Mouse (Mus musculus) kidney, postnatal 0 days (tissue): ENCODE measurements around the gene Postn. TPM values are rescaled to one million over a fixed set of nuclear protein-coding genes. Genes with fewer than 3 reads are reported as not detected.
A peak's percentile ranks its signal among the peaks of the same experiment; 100 is the strongest.

Experiments
- ATAC-seq: fragments of 200-750 bp; cut with Nextera tagmentation; replicated peaks from 2 replicates; pipeline ENCODE4 v1.8.0; 2017; ENCODE audit warnings: low read depth, moderate number of reproducible peaks, moderate TSS enrichment, moderate library complexity; ENCODE audit not compliant: low FRiP score
- DNase-seq: peaks from one replicate; pipeline ENCODE4 v3.0.0-alpha.2; 2016; ENCODE audit warnings: low spot score
- H3K27ac ChIP-seq: fragments of 300-500 bp; sonication (generic); 2 replicates; pipeline ENCODE4 v1.5.1; 2014; ENCODE audit warnings: mild to moderate bottlenecking
- H3K27me3 ChIP-seq: fragments of 300-500 bp; sonication (generic); 2 replicates; pipeline ENCODE4 v1.6.1; 2014; ENCODE audit warnings: low read length, mixed read lengths; ENCODE audit not compliant: insufficient read depth
- H3K36me3 ChIP-seq: fragments of 300-500 bp; sonication (generic); 2 replicates; pipeline ENCODE4 v1.6.1; 2014; ENCODE audit warnings: low read length, mixed read lengths; ENCODE audit not compliant: insufficient read depth
- H3K4me1 ChIP-seq: fragments of 300-500 bp; sonication (generic); replicated peaks from 2 replicates; pipeline ENCODE4 v1.6.1; 2014; ENCODE audit warnings: antibody characterized with exemption, low read length, mixed read lengths; ENCODE audit not compliant: insufficient read depth
- H3K4me2 ChIP-seq: fragments of 300-500 bp; sonication (generic); 2 replicates; pipeline ENCODE4 v1.6.1; 2014; ENCODE audit warnings: mild to moderate bottlenecking, low read length, moderate library complexity, mixed read lengths
- H3K4me3 ChIP-seq: fragments of 300-500 bp; sonication (generic); replicated peaks from 2 replicates; pipeline ENCODE4 v1.5.1; 2014; ENCODE audit warnings: low read depth, low read length
- H3K9ac ChIP-seq: fragments of 300-500 bp; sonication (generic); 2 replicates; pipeline ENCODE4 v1.6.1; 2014; ENCODE audit warnings: low read depth, low read length
- H3K9me3 ChIP-seq: fragments of 300-500 bp; sonication (generic); replicated peaks from 2 replicates; pipeline ENCODE4 v1.6.1; 2016; ENCODE audit warnings: low read length, inconsistent platforms, mixed read lengths
- CTCF ChIP-seq: IDR thresholded peaks from 2 replicates; pipeline ENCODE4 v1.5.1; 2016; ENCODE audit warnings: antibody characterized with exemption, low read depth, mild to moderate bottlenecking, moderate library complexity
- WGBS: fragments of 180-500 bp; shearing (Covaris S2); extraction: QIAGEN DNeasy Blood & Tissue Kit; methylation state at CpG from one replicate; pipeline ENCODE4 v1.1.7; 2014; 5-methylcytosine and 5-hydroxymethylcytosine counted together
- polyA plus RNA-seq: library from polyadenylated mRNA; unstranded; fragments of >200 nt; fragmentation: Nextera tagmentation; extraction: Ambion mirVana; gene quantifications from 2 replicates; pipeline ENCODE4 v1.2.1, GENCODE M21; 2015

The Postn gene
- polyA plus RNA-seq, 1 experiment from 2014 or later = 86.4 TPM

DNA sequence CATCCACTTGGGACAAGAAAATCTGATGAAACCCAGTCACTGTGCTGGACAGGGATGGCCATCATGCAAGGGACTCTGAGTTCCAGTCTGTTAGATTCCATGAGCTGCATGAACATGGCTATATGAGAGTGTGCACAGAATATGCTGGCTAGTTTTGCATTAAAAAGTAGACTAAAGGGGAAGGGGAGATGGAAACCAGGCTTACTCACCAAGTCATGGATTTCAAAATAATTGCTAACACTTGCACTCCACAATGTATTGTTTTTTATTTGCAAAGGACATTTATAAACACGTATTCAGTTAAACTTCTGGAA, 52.6 kb downstream of the Postn start:
- Histone ChIP-seq H3K9me3 (no peaks in the 10 kb centered on the region), H3K27ac (no peak overlapping the region), H3K4me2 (no peak overlapping the region), H3K27me3 (no peaks in the 10 kb centered on the region), H3K4me3 (no peak overlapping the region), H3K36me3 (no peaks in the 10 kb centered on the region), H3K9ac (no peak overlapping the region), H3K4me1 (no peaks in the 10 kb centered on the region)
- no peak for ATAC-seq
- TF ChIP-seq CTCF = no peak
- DNase-seq = no peak
- WGBS = 67% methylated on average over 1 of the region's 1 CpGs

DNA sequence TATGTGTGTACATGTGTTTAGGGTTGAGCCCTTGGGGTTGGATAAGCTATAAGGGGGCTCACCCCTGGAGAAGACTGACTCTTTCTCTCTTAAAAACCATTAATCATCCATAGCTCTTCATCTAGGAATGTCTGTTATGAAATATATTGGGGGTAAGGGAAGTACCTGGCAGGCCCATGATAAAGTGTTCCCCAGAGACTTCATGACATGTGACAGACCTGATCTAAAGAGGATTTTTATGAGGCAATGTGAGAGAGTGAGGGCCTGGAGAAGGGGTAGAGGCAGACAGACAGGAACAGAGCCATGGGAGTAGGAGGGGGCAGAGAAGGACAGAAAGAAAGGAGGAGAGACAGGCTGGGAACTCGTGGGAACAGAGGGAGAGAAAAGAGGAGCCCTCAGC, 53.5 kb downstream of the Postn start:
- ATAC-seq = no peak
- 52% methylated on average over 1 of the region's 1 CpGs for WGBS
- H3K9ac ChIP-seq = no peak overlapping the region

DNA sequence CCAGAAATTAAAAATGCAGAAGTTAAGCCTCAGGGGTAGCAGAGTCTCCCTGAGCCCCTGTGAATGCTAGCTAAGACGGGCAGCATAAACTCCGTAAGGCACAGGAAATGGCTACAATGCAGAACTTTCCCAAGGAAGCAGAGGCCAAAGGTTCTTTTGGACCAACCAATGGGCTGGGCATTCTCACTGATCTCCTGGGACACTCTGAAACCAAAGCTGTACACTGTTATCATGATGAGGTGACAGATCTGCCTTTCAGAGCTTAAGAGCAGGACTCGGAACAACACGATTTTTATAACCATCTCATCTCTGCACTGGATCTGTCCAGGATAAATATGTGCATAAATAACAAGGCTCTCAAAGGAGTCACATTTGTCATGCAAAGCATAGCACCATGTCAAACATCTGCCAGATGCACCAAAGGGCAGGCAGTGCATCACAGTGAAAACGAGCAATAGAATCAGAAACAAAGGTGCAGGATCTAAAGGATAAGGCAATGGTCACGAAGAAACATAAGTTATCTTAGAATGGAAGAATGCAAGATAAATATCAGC, 57.0 kb downstream of the Postn start:
- Histone ChIP-seq H3K27me3 (no peaks in the 10 kb centered on the region), H3K4me3 (no peak overlapping the region), H3K4me1 (no peaks in the 10 kb centered on the region), H3K9ac (no peak overlapping the region), H3K27ac (no peak overlapping the region), H3K4me2 (no peak overlapping the region), H3K36me3 (no peaks in the 10 kb centered on the region), H3K9me3 (no peaks in the 10 kb centered on the region)
- no peak for ATAC-seq
- no peak for TF ChIP-seq CTCF
- no peak for DNase-seq
- 40% methylated on average over 6 of the region's 6 CpGs for WGBS

More for the DNA sequence above, 53.5 kb downstream of the Postn start:
- Histone ChIP-seq H3K4me3 (no peak overlapping the region), H3K36me3 (no peaks in the 10 kb centered on the region), H3K4me1 (no peaks in the 10 kb centered on the region), H3K4me2 (no peak overlapping the region), H3K27me3 (no peaks in the 10 kb centered on the region), H3K27ac (no peak overlapping the region), H3K9me3 (no peaks in the 10 kb centered on the region)
- DNase-seq = no peak
- no peak for TF ChIP-seq CTCF

DNA sequence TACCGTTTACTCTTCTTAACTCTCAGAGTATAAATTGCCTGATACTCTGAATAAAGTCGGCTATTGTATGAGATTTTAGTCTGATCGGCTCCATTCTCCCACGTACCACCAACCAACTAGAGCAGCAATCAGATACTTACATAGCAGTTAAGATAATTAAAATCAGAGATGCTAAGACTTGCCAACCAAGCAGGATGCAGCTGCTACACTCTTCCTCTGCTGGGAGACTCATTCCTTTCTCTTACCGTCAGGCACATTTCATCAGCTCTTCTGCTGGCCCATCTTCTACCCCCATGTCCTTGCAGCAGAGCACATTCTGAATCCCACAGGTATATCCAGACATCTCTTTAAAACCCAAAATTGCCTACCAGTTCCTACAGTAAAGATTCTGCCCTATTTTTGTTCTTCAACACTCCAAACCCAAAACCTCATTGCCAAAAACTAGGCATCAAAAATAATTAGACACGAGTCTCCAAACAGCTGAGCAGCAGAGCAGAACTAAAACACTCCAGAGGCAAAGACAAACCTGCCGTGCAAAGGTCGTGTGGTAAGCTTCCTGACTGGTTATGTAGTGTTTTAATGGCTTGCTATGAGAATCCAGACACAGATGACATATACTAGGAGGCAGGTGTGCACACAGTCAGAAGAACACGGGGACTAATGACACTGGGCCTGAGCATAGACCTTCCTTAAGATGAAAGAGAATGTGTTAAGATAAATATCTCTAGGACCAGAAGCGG, 59.5 kb downstream of the Postn start:
- TF ChIP-seq CTCF = no peak
- ATAC-seq = 0 out of 2 replicates have a peak, but pooled peaks have one; percentile 36

DNA sequence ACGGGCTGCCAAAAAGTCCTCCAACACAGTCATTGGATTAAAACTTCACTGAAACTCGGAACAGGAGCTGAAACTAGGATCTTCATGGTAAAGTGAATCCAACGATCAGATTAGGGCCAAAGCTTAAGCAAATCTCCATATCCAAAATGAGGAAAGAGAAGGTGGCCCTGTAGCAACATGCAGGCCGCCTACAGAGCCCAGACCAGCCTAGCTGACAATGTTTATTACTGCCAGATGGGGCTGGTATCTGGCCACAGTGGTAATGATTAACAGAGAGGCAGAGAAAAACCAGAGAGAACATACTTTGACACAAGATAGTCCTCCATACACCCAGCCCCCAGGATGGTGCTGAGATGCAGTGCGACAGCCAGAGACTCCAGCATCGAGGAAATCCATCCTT, 60.1 kb downstream of the Postn start:
- H3K4me3 ChIP-seq = no peak overlapping the region
- no peaks in the 10 kb centered on the region for H3K4me1 ChIP-seq
- no peak overlapping the region for H3K27ac ChIP-seq
- DNase-seq (no peak), ATAC-seq (peak; percentile 49; the same call in 1 of the 2 replicates)
- H3K36me3 ChIP-seq = no peaks in the 10 kb centered on the region
- H3K4me2 ChIP-seq = no peak overlapping the region
- no peak for TF ChIP-seq CTCF
- no peaks in the 10 kb centered on the region for H3K27me3 ChIP-seq
- H3K9ac ChIP-seq = no peak overlapping the region
- no peaks in the 10 kb centered on the region for H3K9me3 ChIP-seq
- 62% methylated on average over 6 of the region's 6 CpGs for WGBS

More for the DNA sequence above, 59.5 kb downstream of the Postn start:
- H3K9me3 ChIP-seq = no peaks in the 10 kb centered on the region
- no peaks in the 10 kb centered on the region for H3K36me3 ChIP-seq
- H3K4me3 ChIP-seq = no peak overlapping the region
- DNase-seq = no peak
- H3K9ac ChIP-seq = no peak overlapping the region
- H3K4me1 ChIP-seq = no peaks in the 10 kb centered on the region
- H3K27ac ChIP-seq = no peak overlapping the region
- no peaks in the 10 kb centered on the region for H3K27me3 ChIP-seq
- no peak overlapping the region for H3K4me2 ChIP-seq
- 48% methylated on average over 10 of the region's 10 CpGs for WGBS

DNA sequence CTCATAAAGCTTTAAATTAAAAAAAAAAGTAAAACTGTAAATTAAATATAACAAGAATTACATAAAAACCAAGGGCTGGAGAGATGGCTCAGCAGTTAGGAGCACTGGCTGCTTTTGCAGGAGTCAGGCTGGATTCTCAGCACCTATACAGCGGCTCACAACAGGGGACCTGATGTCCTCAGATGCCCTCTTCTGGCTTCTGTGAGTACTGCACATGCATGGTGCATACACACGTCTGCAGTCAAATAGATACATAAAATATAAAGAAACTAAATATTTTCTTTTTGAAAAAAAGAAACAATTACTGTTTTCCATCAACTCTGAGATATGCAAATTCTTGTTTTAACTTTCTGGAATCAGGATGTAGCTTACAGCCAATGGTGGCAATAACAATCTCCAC, 60.8 kb downstream of the Postn start:
- DNase-seq (no peak), ATAC-seq (no peak)
- no peaks in the 10 kb centered on the region for H3K27me3 ChIP-seq
- H3K4me3 ChIP-seq = no peak overlapping the region
- peak; percentile 24; the same call in 1 of the 2 replicates for TF ChIP-seq CTCF
- no peak overlapping the region for H3K4me2 ChIP-seq
- H3K27ac ChIP-seq = no peak overlapping the region
- H3K4me1 ChIP-seq = no peaks in the 10 kb centered on the region
- H3K36me3 ChIP-seq = no peaks in the 10 kb centered on the region
- WGBS = 94% methylated on average over 2 of the region's 2 CpGs
- H3K9ac ChIP-seq = no peak overlapping the region
- no peaks in the 10 kb centered on the region for H3K9me3 ChIP-seq
